Mouse (Mus musculus) C2C12 (cell line): Measurements from ENCODE around the gene Dcps.

Source experiments
- CEBPB ChIP-seq: IDR thresholded peaks from one replicate; pipeline ENCODE4 v1.6.1; 2011; ENCODE audit warnings: low read depth, mild to moderate bottlenecking, control low read depth, moderate library complexity
- CTCF ChIP-seq: IDR thresholded peaks from one replicate; pipeline ENCODE4 v1.5.1; 2011; ENCODE audit not compliant: control insufficient read depth, insufficient read depth, insufficient read length
- FOSL1 ChIP-seq: IDR thresholded peaks from one replicate; pipeline ENCODE4 v1.8.0; 2011; ENCODE audit warnings: mild to moderate bottlenecking, low read length; ENCODE audit not compliant: poor library complexity, insufficient read depth, severe bottlenecking
- MAX ChIP-seq: IDR thresholded peaks from one replicate; pipeline ENCODE4 v1.6.1; 2011; ENCODE audit warnings: mild to moderate bottlenecking, control low read depth
- MYOD1 ChIP-seq: IDR thresholded peaks from one replicate; pipeline ENCODE4 v1.6.1; 2011; ENCODE audit warnings: low read depth; ENCODE audit not compliant: control insufficient read depth, insufficient read length
- MYOG ChIP-seq: IDR thresholded peaks from one replicate; pipeline ENCODE4 v1.6.1; 2011; ENCODE audit not compliant: control insufficient read depth, insufficient read length; ENCODE audit errors: extremely low read depth
- USF1 ChIP-seq: IDR thresholded peaks from one replicate; pipeline ENCODE4 v1.6.1; 2011; ENCODE audit warnings: low read depth, mild to moderate bottlenecking, control low read depth, moderate library complexity

- TF ChIP-seq CTCF (no peak), MYOG (no peak), USF1 (no peak), MAX (no peak), MYOD1 (no peak), FOSL1 (no peak), CEBPB (no peak)
These were observed 22.5 kb upstream of the Dcps start for GRCm38 (mm10) chr9:35198351-35198750.
